Mouse (Mus musculus) liver, postnatal 0 days (tissue): ENCODE measurements around the gene Nsun2.

ENCODE experiments used
- CTCF ChIP-seq: sonication (generic); IDR thresholded peaks from 2 replicates; pipeline ENCODE4 v1.5.1; 2016; ENCODE audit warnings: antibody characterized with exemption, low read depth
- EP300 ChIP-seq: IDR thresholded peaks from 2 replicates; pipeline ENCODE4 v1.6.1; 2016; ENCODE audit warnings: antibody characterized with exemption, low read depth, mild to moderate bottlenecking

GRCm38 (mm10) chr13:69554255-69554654 lies 20.7 kb downstream of the Nsun2 start:
- TF ChIP-seq CTCF (no peak), EP300 (no peak)
